Mouse (Mus musculus): ENCODE results near the gene Palm2. TPM values are rescaled to one million over a fixed set of nuclear protein-coding genes. Genes with fewer than 3 reads are reported as not detected.

Gene Palm2
- polyA plus RNA-seq, 1 experiment = not detected

DNA sequence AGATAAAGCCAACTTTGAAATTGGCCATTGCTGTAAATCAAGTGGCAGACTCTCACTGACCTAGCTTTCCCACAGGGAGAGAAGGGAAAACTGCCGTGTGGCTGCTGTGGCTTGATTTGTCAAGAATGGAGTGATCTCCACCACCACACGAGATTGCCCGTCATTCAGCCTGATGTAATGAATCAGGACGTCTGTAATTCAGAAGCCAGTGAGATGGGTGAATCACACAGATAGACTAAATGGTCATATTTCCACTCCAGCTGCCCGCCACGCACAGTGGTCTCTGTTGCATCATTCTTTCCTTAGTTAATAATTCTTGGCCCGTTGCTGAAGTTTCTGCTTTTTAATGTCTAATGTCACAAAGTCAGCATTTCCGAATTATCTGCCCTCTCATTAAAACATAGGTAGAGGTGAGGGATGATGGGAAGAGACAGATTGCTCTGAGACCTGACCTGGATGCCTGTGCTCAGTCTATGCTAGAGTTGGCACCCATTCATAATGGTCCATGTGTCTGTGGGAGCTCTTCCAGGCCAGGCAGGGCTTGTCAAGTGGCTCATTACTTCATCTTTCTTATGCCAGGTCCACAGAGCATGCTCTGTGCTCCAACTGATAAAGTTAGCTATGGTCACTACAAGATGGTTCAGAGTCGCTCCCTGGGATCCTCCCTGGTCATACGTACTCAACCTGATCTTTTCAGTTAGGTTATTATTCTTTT is 168.0 kb downstream of the Palm2 start:
- H3K4me1 ChIP-seq = no peaks in the 10 kb centered on the region
- TF ChIP-seq GATA1 (IDR thresholded peaks at IDR 0.05; ENCODE audit: borderline replicate concordance, low read length) (no peak), FLI1 (IDR thresholded peaks at IDR 0.05; ENCODE audit: low read length) (no peak)
- peaks cover 2% of the 10 kb centered on the region for H3K27me3 ChIP-seq (replicated peaks)
- no peak overlapping the region for H3K4me3 ChIP-seq (replicated peaks)
- no peaks in the 10 kb centered on the region for H3K36me3 ChIP-seq (replicated peaks; ENCODE audit: low read length)
- H3K9me3 ChIP-seq = no peaks in the 10 kb centered on the region

DNA sequence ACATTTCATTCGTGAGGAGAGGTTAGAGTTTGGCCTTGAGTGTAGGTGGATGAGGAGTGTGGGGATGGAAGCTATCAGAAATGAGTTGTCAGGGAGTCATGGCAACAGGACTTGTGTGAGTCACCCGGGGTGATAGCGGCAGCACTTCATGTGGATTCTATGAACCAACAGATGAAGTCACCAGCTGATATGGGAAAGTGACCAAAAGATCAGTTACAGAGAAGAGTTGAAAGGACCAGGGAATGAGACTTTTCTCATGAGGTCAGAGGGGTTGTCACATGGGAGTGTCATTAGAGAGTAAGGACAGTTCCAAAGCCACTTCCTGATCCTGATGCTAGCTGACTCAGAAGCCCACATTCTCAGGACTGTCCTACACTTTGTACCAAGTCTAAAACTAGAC is 172.2 kb downstream of the Palm2 start:
- Histone ChIP-seq H3K27me3 (replicated peaks) (peaks cover 3% of the 10 kb centered on the region), H3K9me3 (no peaks in the 10 kb centered on the region), H3K36me3 (replicated peaks; ENCODE audit: low read length) (no peaks in the 10 kb centered on the region), H3K4me1 (no peaks in the 10 kb centered on the region), H3K4me3 (replicated peaks) (no peak overlapping the region)
- no peak for TF ChIP-seq FLI1 (IDR thresholded peaks at IDR 0.05; ENCODE audit: low read length)
- TF ChIP-seq GATA1 (IDR thresholded peaks at IDR 0.05; ENCODE audit: borderline replicate concordance, low read length) = no peak

DNA sequence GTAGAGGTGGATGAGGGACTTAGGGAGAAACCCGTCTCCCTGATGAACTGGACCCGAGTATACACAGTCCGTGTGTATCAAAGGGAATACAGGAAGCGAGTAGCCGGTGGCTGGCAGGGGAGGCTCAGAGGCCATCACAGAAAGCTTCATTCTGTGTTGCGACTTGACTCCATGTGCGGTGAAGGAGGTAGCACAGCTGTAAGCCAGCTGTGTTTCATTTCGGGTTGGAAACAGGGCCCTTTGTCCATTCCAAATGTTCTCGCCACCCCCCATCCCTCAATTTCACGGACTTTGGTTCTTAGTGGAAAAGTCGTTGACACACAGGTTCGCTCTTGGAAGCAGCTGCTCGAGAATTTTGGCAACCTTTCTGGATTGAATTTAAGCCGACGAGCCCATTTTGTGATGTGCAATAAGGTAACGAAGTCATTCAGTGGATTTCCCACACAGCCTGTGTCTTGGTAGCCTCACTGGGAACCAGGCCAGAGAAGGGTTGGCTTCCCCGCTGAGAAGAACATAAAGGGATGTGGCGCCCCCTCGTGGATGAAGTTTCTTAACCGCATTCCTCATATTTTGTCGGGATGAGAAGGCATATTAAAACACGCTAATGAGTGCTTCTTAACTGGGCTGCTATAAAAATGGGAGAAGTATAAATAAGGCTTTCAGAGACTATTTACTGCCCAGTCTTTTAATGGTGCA is 173.3 kb downstream of the Palm2 start:
- H3K4me1 ChIP-seq = no peaks in the 10 kb centered on the region
- H3K9me3 ChIP-seq = no peaks in the 10 kb centered on the region
- no peaks in the 10 kb centered on the region for H3K36me3 ChIP-seq (replicated peaks; ENCODE audit: low read length)
- TF ChIP-seq GATA1 (IDR thresholded peaks at IDR 0.05; ENCODE audit: borderline replicate concordance, low read length) (no peak), FLI1 (IDR thresholded peaks at IDR 0.05; ENCODE audit: low read length) (no peak)
- H3K4me3 ChIP-seq (replicated peaks) = no peak overlapping the region
- peaks cover 3% of the 10 kb centered on the region for H3K27me3 ChIP-seq (replicated peaks)

DNA sequence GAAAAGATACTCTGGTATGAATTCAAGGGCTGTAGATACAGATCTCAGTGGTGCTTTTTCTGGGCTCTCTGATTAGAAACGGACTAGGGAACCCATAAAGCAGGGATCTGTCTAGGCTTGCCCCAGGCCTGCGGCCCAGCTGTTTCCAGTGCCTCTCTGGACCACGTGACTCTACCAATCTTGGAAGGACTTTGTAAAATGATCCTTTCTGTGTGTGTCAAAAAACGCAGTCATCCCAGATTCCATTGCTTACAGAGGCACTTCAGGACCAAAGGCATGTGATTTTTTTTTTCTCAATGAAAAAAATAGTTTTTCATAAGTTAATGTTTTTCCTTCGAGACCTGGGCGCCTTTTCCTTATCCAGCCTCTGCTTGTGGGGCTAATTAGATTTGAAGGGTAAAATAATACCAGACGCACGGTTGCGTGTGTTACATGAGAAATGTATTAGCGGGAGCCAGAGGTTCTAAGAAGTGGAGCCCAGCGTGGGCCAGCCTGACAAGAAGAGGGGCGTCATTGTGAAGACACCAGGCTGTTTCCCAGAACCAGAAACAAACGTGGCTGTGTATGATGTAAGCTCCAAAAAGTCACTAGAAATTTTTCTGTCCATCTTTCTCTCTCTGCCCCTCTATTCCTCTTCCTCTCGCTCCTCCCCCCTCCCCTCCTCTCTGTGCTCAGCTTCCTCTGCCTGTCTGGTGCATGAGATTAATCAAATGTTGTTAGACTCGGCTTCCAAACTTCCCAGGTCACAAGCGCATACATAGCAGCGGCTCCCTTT is 177.4 kb downstream of the Palm2 start:
- peaks cover 3% of the 10 kb centered on the region; the same call in 1 of the 2 replicates for H3K9me3 ChIP-seq
- H3K4me1 ChIP-seq = no peaks in the 10 kb centered on the region

DNA sequence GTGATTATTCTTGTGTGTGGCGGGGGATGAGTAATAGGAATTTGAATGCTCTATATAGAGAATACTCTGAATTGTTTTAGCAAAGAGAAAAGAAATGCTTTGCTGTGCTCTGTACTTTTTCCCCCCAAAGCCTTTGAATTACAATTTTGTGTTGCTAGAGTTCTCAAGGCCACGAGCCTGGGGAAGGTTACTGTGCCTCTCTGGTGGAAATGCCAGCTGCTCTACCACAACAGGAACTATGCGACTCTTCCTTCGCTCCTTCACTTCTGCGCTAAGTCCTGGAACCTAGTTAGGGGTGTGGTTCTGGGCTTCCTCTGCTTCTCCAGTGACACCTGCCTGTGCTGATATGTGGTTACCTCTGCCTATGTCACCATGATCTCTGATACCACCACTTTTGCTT is 178.7 kb downstream of the Palm2 start:
- Histone ChIP-seq H3K4me1 (no peaks in the 10 kb centered on the region), H3K27me3 (replicated peaks) (peaks cover 3% of the 10 kb centered on the region), H3K4me3 (replicated peaks) (no peak overlapping the region), H3K9me3 (peaks cover 3% of the 10 kb centered on the region; the same call in 1 of the 2 replicates), H3K36me3 (replicated peaks; ENCODE audit: low read length) (no peaks in the 10 kb centered on the region)
- no peak for TF ChIP-seq GATA1 (IDR thresholded peaks at IDR 0.05; ENCODE audit: borderline replicate concordance, low read length)
- no peak for TF ChIP-seq FLI1 (IDR thresholded peaks at IDR 0.05; ENCODE audit: low read length)

More for the DNA sequence above, 177.4 kb downstream of the Palm2 start:
- TF ChIP-seq GATA1 (IDR thresholded peaks at IDR 0.05; ENCODE audit: borderline replicate concordance, low read length) (no peak), FLI1 (IDR thresholded peaks at IDR 0.05; ENCODE audit: low read length) (no peak)
- Histone ChIP-seq H3K36me3 (replicated peaks; ENCODE audit: low read length) (no peaks in the 10 kb centered on the region), H3K4me3 (replicated peaks) (no peak overlapping the region), H3K27me3 (replicated peaks) (peaks cover 3% of the 10 kb centered on the region)

DNA sequence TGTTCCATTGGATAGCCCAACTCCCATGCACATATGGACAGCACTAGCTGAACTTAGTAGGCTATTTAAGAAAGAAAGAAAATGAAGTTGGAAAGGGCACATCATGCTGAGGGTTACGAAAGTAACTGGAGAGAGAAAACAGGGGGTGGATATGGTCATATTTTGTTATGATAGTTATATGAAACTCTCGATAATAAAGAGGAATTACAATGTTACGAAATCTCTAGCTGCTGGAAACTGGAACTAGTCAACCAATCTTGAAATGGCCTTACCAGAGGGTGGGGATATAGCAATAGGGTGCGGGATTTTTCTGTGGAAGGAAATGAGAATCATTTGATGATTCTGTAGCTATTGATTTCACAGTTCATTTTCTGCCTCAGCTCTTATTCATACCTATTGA is 180.6 kb downstream of the Palm2 start:
- TF ChIP-seq GATA1 (IDR thresholded peaks at IDR 0.05; ENCODE audit: borderline replicate concordance, low read length) (no peak), FLI1 (IDR thresholded peaks at IDR 0.05; ENCODE audit: low read length) (no peak)
- Histone ChIP-seq H3K36me3 (replicated peaks; ENCODE audit: low read length) (no peaks in the 10 kb centered on the region), H3K4me1 (no peaks in the 10 kb centered on the region), H3K4me3 (replicated peaks) (no peak overlapping the region), H3K27me3 (replicated peaks) (no peaks in the 10 kb centered on the region), H3K9me3 (peaks cover 8% of the 10 kb centered on the region)

DNA sequence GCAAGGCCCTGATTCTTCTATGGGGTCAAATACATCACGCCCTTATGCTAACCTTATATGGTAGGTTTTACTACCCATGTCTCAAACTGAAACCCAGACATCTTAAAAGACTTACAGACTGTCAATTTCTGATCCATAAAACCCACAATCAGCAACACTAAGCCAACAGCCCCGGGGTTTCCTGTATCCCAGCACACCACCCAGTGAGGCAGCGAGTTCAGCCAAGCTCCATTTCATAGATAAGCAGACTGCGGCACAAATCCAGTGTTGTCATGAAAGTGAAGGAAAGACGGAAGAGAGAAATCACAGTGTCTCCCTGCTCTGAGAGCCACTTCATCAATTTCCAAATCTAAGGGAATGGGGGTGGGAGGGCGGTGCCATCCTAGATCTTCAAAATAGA is 184.7 kb downstream of the Palm2 start:
- Histone ChIP-seq H3K27me3 (replicated peaks) (no peaks in the 10 kb centered on the region), H3K9me3 (peaks cover 14% of the 10 kb centered on the region), H3K36me3 (replicated peaks; ENCODE audit: low read length) (no peaks in the 10 kb centered on the region), H3K4me3 (replicated peaks) (no peak overlapping the region), H3K4me1 (no peaks in the 10 kb centered on the region)
- no peak for TF ChIP-seq FLI1 (IDR thresholded peaks at IDR 0.05; ENCODE audit: low read length)
- no peak for TF ChIP-seq GATA1 (IDR thresholded peaks at IDR 0.05; ENCODE audit: borderline replicate concordance, low read length)

DNA sequence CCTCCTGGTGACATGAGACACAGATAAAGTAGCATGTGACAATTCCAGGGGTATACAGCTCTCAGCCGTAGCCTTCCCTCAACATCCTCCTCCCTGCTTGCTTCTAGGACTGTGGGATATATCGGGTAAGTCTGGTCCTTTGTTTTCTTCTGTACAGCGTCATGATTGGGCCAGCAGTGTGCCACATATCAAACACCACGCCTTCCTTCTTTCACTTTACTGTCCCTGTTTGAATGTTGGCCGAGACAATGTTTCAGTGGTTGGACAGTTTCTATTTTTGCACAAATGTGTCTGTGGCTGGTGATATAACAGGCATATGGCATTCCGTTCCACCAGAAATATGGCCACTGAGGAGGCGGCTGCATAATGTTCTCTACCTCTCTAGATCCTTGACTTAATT is 188.8 kb downstream of the Palm2 start:
- Histone ChIP-seq H3K36me3 (replicated peaks; ENCODE audit: low read length) (no peaks in the 10 kb centered on the region), H3K9me3 (peaks cover 10% of the 10 kb centered on the region), H3K4me1 (no peaks in the 10 kb centered on the region), H3K4me3 (replicated peaks) (no peak overlapping the region), H3K27me3 (replicated peaks) (no peaks in the 10 kb centered on the region)
- no peak for TF ChIP-seq GATA1 (IDR thresholded peaks at IDR 0.05; ENCODE audit: borderline replicate concordance, low read length)
- TF ChIP-seq FLI1 (IDR thresholded peaks at IDR 0.05; ENCODE audit: low read length) = no peak

DNA sequence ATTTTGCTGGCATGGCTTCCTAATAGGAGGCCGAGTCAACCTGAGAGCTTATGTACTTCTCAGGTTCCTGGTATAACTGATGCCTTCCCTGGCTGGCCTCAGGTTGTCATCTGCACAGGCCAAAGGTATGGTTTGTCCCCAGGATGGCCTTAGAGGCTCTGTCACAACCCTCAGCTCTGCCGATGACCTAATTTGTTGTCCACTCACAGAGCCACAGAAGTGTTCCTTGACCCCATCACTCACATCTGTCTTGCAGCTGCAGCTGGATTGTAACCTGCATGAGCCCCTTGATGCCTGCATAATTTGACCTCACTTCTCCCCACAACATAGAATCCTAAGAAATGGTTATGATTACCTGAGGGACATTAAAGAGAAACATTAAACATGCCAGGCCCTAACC is 190.8 kb downstream of the Palm2 start:
- TF ChIP-seq GATA1 (IDR thresholded peaks at IDR 0.05; ENCODE audit: borderline replicate concordance, low read length) (no peak), FLI1 (IDR thresholded peaks at IDR 0.05; ENCODE audit: low read length) (no peak)
- no peaks in the 10 kb centered on the region for H3K4me1 ChIP-seq
- H3K27me3 ChIP-seq (replicated peaks) = no peaks in the 10 kb centered on the region
- no peak overlapping the region for H3K4me3 ChIP-seq (replicated peaks)
- H3K36me3 ChIP-seq (replicated peaks; ENCODE audit: low read length) = no peaks in the 10 kb centered on the region
- H3K9me3 ChIP-seq = peaks cover 4% of the 10 kb centered on the region

DNA sequence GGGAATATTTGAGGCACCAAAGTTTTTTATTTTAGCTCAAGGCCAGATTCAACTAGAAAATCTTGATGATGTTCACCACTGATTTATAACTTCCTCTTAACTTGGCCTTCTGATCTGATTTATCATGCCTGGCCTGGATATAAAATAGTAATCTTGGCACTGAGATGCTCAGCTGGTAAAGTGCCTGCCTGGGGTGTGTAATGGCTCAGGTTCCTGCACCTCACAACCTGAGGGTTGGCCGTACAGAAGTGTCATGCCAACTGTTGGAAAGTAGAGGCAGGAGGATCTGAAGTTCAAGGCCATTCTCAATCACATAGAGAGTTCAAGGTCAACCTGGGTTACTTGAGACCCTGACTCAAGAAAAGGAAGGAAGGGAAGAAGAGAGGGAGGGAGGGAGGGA is 191.3 kb downstream of the Palm2 start:
- H3K27me3 ChIP-seq (replicated peaks) = no peaks in the 10 kb centered on the region
- no peaks in the 10 kb centered on the region for H3K4me1 ChIP-seq
- no peak overlapping the region for H3K4me3 ChIP-seq (replicated peaks)
- no peaks in the 10 kb centered on the region for H3K9me3 ChIP-seq
- no peaks in the 10 kb centered on the region for H3K36me3 ChIP-seq (replicated peaks; ENCODE audit: low read length)
- TF ChIP-seq GATA1 (IDR thresholded peaks at IDR 0.05; ENCODE audit: borderline replicate concordance, low read length) (no peak), FLI1 (IDR thresholded peaks at IDR 0.05; ENCODE audit: low read length) (no peak)
